Mouse (Mus musculus) heart, postnatal 14 days (tissue): ENCODE results near the gene Foxs1. TPM values are rescaled to one million over a fixed set of nuclear protein-coding genes. Genes with fewer than 3 reads are reported as not detected.

ENCODE experiments used
- DNase-seq, 2 experiments: peaks; one replicate each; pipeline ENCODE4 v3.0.0; 2021 to 2022
- intact Hi-C: fragments of 180-260 bp; cut with DNase I; formaldehyde crosslinking; loops from one replicate; pipeline ENCODE4 v1.15.1; 2025
- total RNA-seq, 2 experiments: library from RNA; stranded (reverse); gene quantifications; 2 replicates each; pipeline ENCODE4 v1.2.3; 2021

The Foxs1 gene
- total RNA-seq, 2 experiments from 2014 or later: 6.0 to 6.7 TPM

GRCm38 (mm10) chr2:152930276-152930675 lies 2.7 kb downstream of the Foxs1 start:
- intact Hi-C loops: no loop called here
- DNase-seq: peak; percentile 72 to 77

GRCm38 (mm10) chr2:152928988-152929370 lies 4.0 kb downstream of the Foxs1 start:
- no peak for DNase-seq

GRCm38 (mm10) chr2:152928219-152928987 lies 4.6 kb downstream of the Foxs1 start:
- intact Hi-C loops: no loop called here

More at GRCm38 (mm10) chr2:152928988-152929370, 4.0 kb downstream of the Foxs1 start:
- intact Hi-C loops: no loop called here

GRCm38 (mm10) chr2:152927371-152927770 lies 5.6 kb downstream of the Foxs1 start:
- intact Hi-C loops: no loop called here

More at GRCm38 (mm10) chr2:152928219-152928987, 4.6 kb downstream of the Foxs1 start:
- peak in 1 of 2 experiments; percentile 34 for DNase-seq

GRCm38 (mm10) chr2:152926896-152927295 lies 6.1 kb downstream of the Foxs1 start:
- intact Hi-C loops: no loop called here

More at GRCm38 (mm10) chr2:152927371-152927770, 5.6 kb downstream of the Foxs1 start:
- DNase-seq: no peak

GRCm38 (mm10) chr2:152925189-152925872 lies 7.7 kb downstream of the Foxs1 start:
- DNase-seq: peak; percentile 82 to 86
- intact Hi-C loops: no loop called here

More at GRCm38 (mm10) chr2:152926896-152927295, 6.1 kb downstream of the Foxs1 start:
- no peak for DNase-seq

GRCm38 (mm10) chr2:152924543-152924942 lies 8.5 kb downstream of the Foxs1 start:
- intact Hi-C loops: no loop called here
- DNase-seq: no peak

GRCm38 (mm10) chr2:152924128-152924527 lies 8.9 kb downstream of the Foxs1 start:
- intact Hi-C loops: no loop called here
- DNase-seq: no peak

- intact Hi-C loops: no loop called here
- no peak for DNase-seq
These were observed 9.4 kb downstream of the Foxs1 start for GRCm38 (mm10) chr2:152923621-152924020.

- DNase-seq: no peak
- intact Hi-C loops: no loop called here
These were observed 10.6 kb downstream of the Foxs1 start for GRCm38 (mm10) chr2:152922376-152922775.

- DNase-seq: no peak
- intact Hi-C loops: no loop called here
These were observed 15.3 kb downstream of the Foxs1 start for GRCm38 (mm10) chr2:152917671-152918070.

GRCm38 (mm10) chr2:152916111-152916510 lies 16.9 kb downstream of the Foxs1 start:
- intact Hi-C loops: no loop called here

GRCm38 (mm10) chr2:152915453-152915852 lies 17.6 kb downstream of the Foxs1 start:
- intact Hi-C loops: loop anchor here (2.0 kb wide), 1 partner anchor 227 kb away; no protein-coding TSS in a partner anchor
- DNase-seq: no peak

More at GRCm38 (mm10) chr2:152916111-152916510, 16.9 kb downstream of the Foxs1 start:
- no peak for DNase-seq

- intact Hi-C loops: loop anchor here (1.0 to 2.0 kb wide), 3 partner anchors 19 to 228 kb away; partner anchors contain the start of genes Foxs1 and Pdrg1
- peak; percentile 87 to 94 for DNase-seq
These were observed 18.5 kb downstream of the Foxs1 start for GRCm38 (mm10) chr2:152914310-152915120.

GRCm38 (mm10) chr2:152913471-152913870 lies 19.5 kb downstream of the Foxs1 start:
- intact Hi-C loops: no loop called here
- DNase-seq: no peak

GRCm38 (mm10) chr2:152911432-152911831 lies 21.6 kb downstream of the Foxs1 start:
- DNase-seq: no peak
- intact Hi-C loops: no loop called here

- DNase-seq: no peak
- intact Hi-C loops: no loop called here
These were observed 22.0 kb downstream of the Foxs1 start, which contains the start of gene Mylk2 for GRCm38 (mm10) chr2:152911031-152911430. TSS of gene Mylk2 (plus strand) at chr2:152911352.

- no peak for DNase-seq
- intact Hi-C loops: no loop called here
These were observed 23.2 kb downstream of the Foxs1 start for GRCm38 (mm10) chr2:152909848-152910247.

- no peak for DNase-seq
- intact Hi-C loops: no loop called here
These were observed 25.7 kb downstream of the Foxs1 start for GRCm38 (mm10) chr2:152907114-152907943.
